Mouse (Mus musculus) intestine, embryonic 16.5 days (tissue): ENCODE measurements around the gene Calhm1. TPM values are rescaled to one million over a fixed set of nuclear protein-coding genes. Genes with fewer than 3 reads are reported as not detected.
A peak's percentile ranks its signal among the peaks of the same experiment; 100 is the strongest.

Experiments
- ATAC-seq: fragments of 200-750 bp; cut with Nextera tagmentation; 2 replicates; pipeline ENCODE4 v1.8.0; 2017; ENCODE audit warnings: moderate TSS enrichment, moderate library complexity
- H3K27ac ChIP-seq: fragments of 300-500 bp; sonication (generic); 2 replicates; pipeline ENCODE4 v1.5.1; 2014; ENCODE audit warnings: mild to moderate bottlenecking, low read length
- H3K27me3 ChIP-seq: fragments of 300-500 bp; sonication (generic); replicated peaks from 2 replicates; pipeline ENCODE4 v1.6.1; 2014; ENCODE audit warnings: low read length, control low read depth, mixed read lengths; ENCODE audit not compliant: control insufficient read depth, insufficient read depth
- H3K36me3 ChIP-seq: fragments of 300-500 bp; sonication (generic); 2 replicates; pipeline ENCODE4 v1.6.1; 2014; ENCODE audit warnings: low read length, control low read depth; ENCODE audit not compliant: control insufficient read depth, insufficient read depth
- H3K4me1 ChIP-seq: fragments of 300-500 bp; sonication (generic); 2 replicates; pipeline ENCODE4 v1.6.1; 2014; ENCODE audit warnings: low read length, control low read depth, mixed read lengths; ENCODE audit not compliant: control insufficient read depth, insufficient read depth
- H3K4me2 ChIP-seq: fragments of 300-500 bp; sonication (generic); 2 replicates; pipeline ENCODE4 v1.6.1; 2014; ENCODE audit warnings: low read depth, low read length, control low read depth
- H3K4me3 ChIP-seq: fragments of 300-500 bp; sonication (generic); 2 replicates; pipeline ENCODE4 v1.5.1; 2014; ENCODE audit warnings: mild to moderate bottlenecking, low read length
- H3K9ac ChIP-seq: fragments of 300-500 bp; sonication (generic); 2 replicates; pipeline ENCODE4 v1.6.1; 2014; ENCODE audit warnings: low read depth, low read length
- H3K9me3 ChIP-seq: fragments of 300-500 bp; sonication (generic); 2 replicates; pipeline ENCODE4 v1.6.1; 2016; ENCODE audit warnings: low read length, control low read depth; ENCODE audit not compliant: control insufficient read depth
- WGBS: fragments of 180-500 bp; shearing (Covaris S2); extraction: QIAGEN DNeasy Blood & Tissue Kit; methylation state at CpG from one replicate; pipeline ENCODE4 v1.1.7; 2014; 5-methylcytosine and 5-hydroxymethylcytosine counted together
- polyA plus RNA-seq: library from polyadenylated mRNA; unstranded; fragments of >200 nt; fragmentation: Nextera tagmentation; extraction: Ambion mirVana; gene quantifications from 2 replicates; pipeline ENCODE4 v1.2.1, GENCODE M21; 2015

Calhm1 gene
- polyA plus RNA-seq, 1 experiment from 2014 or later: not detected

GRCm38 (mm10) chr19:47178431-47179271 is 34.6 kb upstream of the Calhm1 start, which contains the start of gene Neurl1a:
Gene Neurl1a (plus strand): TSS chr19:47178820.
- under 1% methylated on average over 73 of the region's 98 CpGs for WGBS
- H3K4me3 ChIP-seq: peak within 1 kb of the TSS; percentile 72
- H3K9me3 ChIP-seq: no peaks in the 10 kb centered on the region; the same call in 1 of the 2 replicates
- peak within 1 kb of the TSS; percentile 78 for H3K9ac ChIP-seq
- ATAC-seq: peak; percentile 74
- peak within 1 kb of the TSS; percentile 98 for H3K4me2 ChIP-seq
- H3K27me3 ChIP-seq: peaks cover 7% of the 10 kb centered on the region
- peak within 1 kb of the TSS; percentile 28 for H3K27ac ChIP-seq
- H3K36me3 ChIP-seq: no peaks in the 10 kb centered on the region
- no peaks in the 10 kb centered on the region; the same call in 1 of the 2 replicates for H3K4me1 ChIP-seq

DNA sequence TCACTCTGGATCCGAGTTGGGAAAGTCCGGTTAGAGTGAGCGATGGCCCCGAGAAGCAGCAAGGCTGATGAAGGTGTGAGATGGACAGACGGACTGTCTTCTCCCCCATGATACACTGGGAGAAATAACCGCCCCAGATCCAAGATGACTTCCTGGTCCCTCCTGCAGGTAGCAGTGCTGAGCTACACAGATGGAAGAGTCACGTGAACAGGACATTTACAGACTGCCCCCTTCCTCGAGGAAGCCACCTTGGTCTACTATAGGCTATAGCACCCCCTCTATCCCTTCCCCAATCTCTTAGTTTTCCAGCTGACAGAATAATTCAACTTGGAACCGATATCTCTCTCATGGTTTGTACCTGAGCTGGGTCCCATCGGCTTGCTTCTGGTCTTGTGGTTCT is 33.9 kb upstream of the Calhm1 start:
- Histone ChIP-seq H3K27ac (no peak overlapping the region), H3K36me3 (no peaks in the 10 kb centered on the region), H3K4me1 (no peaks in the 10 kb centered on the region; the same call in 1 of the 2 replicates), H3K4me3 (peak overlapping the region; percentile 72), H3K9me3 (no peaks in the 10 kb centered on the region; the same call in 1 of the 2 replicates), H3K9ac (no peak overlapping the region), H3K27me3 (peaks cover 7% of the 10 kb centered on the region), H3K4me2 (peak overlapping the region; percentile 98)
- ATAC-seq: peak; percentile 47
- 22% methylated on average over 10 of the region's 10 CpGs for WGBS

DNA sequence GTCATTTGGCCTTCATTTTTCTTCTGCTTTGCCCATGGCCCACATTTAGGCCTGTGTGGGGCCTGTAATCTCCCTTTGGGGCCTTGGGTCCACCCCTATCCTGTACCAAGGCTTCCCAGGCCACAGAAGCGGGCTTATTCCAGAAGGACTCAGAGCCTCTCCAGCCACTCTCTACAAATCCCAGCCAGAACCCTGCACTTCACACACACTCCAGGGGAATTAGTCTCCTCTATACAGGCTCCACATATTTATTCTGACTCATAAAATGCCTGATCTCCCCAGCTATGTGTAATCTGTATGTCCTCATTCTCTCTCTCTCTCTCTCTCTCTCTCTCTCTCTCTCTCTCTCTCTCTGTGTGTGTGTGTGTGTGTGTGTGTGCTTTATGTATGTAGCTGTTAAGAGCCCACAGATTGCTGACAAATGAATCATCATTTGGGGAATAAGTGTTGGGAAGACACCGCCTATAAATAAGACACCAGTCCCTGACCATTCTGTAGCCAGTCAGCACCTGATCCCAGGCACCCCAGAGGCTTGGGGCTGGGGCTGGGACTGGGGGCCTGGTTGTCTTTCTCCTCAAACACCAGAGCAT is 33.0 kb upstream of the Calhm1 start:
- H3K4me1 ChIP-seq: no peaks in the 10 kb centered on the region; the same call in 1 of the 2 replicates
- H3K27me3 ChIP-seq: peaks cover 7% of the 10 kb centered on the region
- no peak overlapping the region for H3K4me2 ChIP-seq
- WGBS: 84% methylated on average over 2 of the region's 2 CpGs
- no peak overlapping the region for H3K27ac ChIP-seq
- ATAC-seq: no peak
- no peaks in the 10 kb centered on the region; the same call in 1 of the 2 replicates for H3K9me3 ChIP-seq
- H3K4me3 ChIP-seq: no peak overlapping the region
- H3K36me3 ChIP-seq: no peaks in the 10 kb centered on the region
- H3K9ac ChIP-seq: no peak overlapping the region

DNA sequence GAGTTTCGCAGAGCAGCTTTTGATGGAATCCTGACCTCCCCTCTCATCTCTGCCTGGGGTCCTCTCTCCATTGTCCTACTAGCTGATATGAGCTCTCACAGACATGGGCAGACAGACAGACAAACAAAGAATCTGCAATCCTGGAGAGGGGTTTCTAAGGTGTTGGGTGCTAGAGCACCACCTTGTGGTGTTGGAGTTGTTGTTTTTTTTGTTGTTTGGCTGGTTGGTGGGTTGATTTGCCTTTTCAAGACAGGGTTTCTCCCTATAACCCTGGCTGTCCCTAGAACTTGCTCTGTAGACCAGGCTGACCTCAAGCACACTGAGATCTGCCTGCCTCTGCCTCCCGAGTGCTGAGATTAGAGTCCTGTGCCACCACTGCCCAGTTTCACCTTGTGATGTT is 31.4 kb upstream of the Calhm1 start:
- H3K4me1 ChIP-seq: no peaks in the 10 kb centered on the region; the same call in 1 of the 2 replicates
- H3K36me3 ChIP-seq: no peaks in the 10 kb centered on the region
- no peak for ATAC-seq
- no peak overlapping the region for H3K27ac ChIP-seq
- no peak overlapping the region for H3K4me2 ChIP-seq
- peaks cover 7% of the 10 kb centered on the region for H3K27me3 ChIP-seq
- WGBS: 58% methylated on average over 2 of the region's 2 CpGs
- no peaks in the 10 kb centered on the region for H3K9me3 ChIP-seq
- H3K4me3 ChIP-seq: no peak overlapping the region
- H3K9ac ChIP-seq: no peak overlapping the region

DNA sequence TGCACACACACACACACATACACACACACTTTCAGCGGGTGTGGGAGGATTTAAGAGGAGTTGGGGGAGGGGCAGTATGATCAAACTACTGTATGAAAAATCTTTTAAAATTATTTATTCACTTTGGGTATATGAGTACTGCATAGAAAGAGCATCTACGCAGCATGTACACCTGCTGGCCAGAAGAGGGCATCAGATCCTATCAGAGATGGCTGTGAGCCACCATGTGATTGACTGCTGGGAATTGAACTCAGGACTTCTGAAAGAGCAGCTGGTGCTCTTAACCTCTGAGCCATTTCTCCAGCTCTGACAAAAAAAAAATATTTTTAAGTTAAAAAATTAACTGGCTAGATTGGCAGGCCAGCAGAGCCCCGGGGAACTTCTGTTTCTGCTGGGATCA is 30.5 kb upstream of the Calhm1 start:
- H3K9ac ChIP-seq: no peak overlapping the region
- no peaks in the 10 kb centered on the region for H3K9me3 ChIP-seq
- H3K27ac ChIP-seq: no peak overlapping the region
- H3K36me3 ChIP-seq: no peaks in the 10 kb centered on the region
- 55% methylated on average over 3 of the region's 3 CpGs for WGBS
- no peak for ATAC-seq
- no peaks in the 10 kb centered on the region; the same call in 1 of the 2 replicates for H3K4me1 ChIP-seq
- no peak overlapping the region for H3K4me3 ChIP-seq
- peaks cover 4% of the 10 kb centered on the region for H3K27me3 ChIP-seq
- no peak overlapping the region for H3K4me2 ChIP-seq

DNA sequence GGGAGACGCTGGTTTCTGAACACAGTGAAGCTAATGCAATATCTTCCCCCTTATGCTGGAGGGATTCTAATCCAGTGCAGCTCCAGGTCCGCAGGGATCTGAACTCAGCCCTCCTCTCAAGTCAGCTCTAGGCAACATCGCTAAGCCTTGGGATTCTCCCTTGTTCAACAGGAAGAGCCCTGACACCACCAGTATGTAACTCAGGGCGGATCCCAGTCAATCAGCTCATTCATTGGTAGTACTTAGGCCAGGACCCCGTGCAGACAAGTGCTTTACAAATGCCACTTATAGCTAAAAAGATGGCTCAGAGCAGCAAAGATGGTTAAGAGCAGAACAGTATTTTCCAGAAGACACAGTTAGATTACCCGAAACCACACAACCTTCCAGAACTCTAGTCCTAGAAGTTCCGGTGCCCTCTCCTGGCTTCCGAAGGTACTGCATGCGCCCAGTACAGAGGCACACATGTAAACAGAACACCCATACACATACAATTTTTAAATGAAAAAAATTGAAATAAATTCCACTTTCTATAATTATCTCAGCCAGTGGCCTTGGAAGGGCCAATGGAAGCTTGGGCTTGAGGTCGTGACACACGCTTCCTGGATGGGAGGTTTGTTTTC is 24.8 kb upstream of the Calhm1 start:
- H3K9me3 ChIP-seq: no peaks in the 10 kb centered on the region
- peak overlapping the region; percentile 13 for H3K4me3 ChIP-seq
- H3K9ac ChIP-seq: peak overlapping the region; percentile 35; the same call in 1 of the 2 replicates
- H3K36me3 ChIP-seq: no peaks in the 10 kb centered on the region
- 25% methylated on average over 11 of the region's 11 CpGs for WGBS
- peaks cover 7% of the 10 kb centered on the region; the same call in 1 of the 2 replicates for H3K4me1 ChIP-seq
- H3K27me3 ChIP-seq: no peaks in the 10 kb centered on the region
- H3K4me2 ChIP-seq: peak overlapping the region; percentile 41
- ATAC-seq: peak; percentile 59
- no peak overlapping the region for H3K27ac ChIP-seq

- no peaks in the 10 kb centered on the region for H3K36me3 ChIP-seq
- peak overlapping the region; percentile 13 for H3K4me3 ChIP-seq
- H3K4me1 ChIP-seq: peaks cover 7% of the 10 kb centered on the region; the same call in 1 of the 2 replicates
- ATAC-seq: peak; percentile 53; the same call in 1 of the 2 replicates
- peak overlapping the region; percentile 35 for H3K9ac ChIP-seq
- H3K4me2 ChIP-seq: peak overlapping the region; percentile 41
- H3K9me3 ChIP-seq: no peaks in the 10 kb centered on the region
- no peaks in the 10 kb centered on the region for H3K27me3 ChIP-seq
- H3K27ac ChIP-seq: no peak overlapping the region
- WGBS: 10% methylated on average over 13 of the region's 13 CpGs
Observed at GRCm38 (mm10) chr19:47168223-47168622, 24.2 kb upstream of the Calhm1 start.

- no peak overlapping the region for H3K4me3 ChIP-seq
Observed at GRCm38 (mm10) chr19:47167617-47168214, 23.7 kb upstream of the Calhm1 start.

DNA sequence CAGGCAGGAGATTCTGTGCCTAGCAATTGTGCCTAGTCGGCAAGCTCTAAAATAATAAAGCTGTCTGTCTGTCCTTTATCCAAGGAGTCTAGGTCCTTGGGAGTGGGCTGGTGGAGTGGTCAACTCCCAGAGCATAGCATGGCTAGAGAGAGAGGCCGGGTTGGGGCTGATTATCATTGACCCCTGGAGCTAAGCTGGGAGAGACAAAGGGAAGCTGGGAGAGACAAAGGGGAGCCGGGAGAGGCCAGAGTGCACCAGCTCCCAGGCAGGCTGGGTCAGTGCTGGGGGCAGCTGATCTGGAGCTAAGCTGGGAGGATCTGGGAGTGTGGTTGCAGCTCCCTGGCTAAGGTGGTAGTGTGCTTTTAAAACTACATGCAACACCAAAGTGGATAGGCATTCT is 22.7 kb upstream of the Calhm1 start:
- no peak overlapping the region for H3K27ac ChIP-seq
- peaks cover 7% of the 10 kb centered on the region; the same call in 1 of the 2 replicates for H3K4me1 ChIP-seq
- 28% methylated on average over 3 of the region's 3 CpGs for WGBS
- ATAC-seq: no peak
- no peaks in the 10 kb centered on the region for H3K9me3 ChIP-seq
- H3K4me2 ChIP-seq: no peak overlapping the region
- H3K4me3 ChIP-seq: no peak overlapping the region
- H3K36me3 ChIP-seq: no peaks in the 10 kb centered on the region
- H3K9ac ChIP-seq: no peak overlapping the region
- H3K27me3 ChIP-seq: no peaks in the 10 kb centered on the region

More at GRCm38 (mm10) chr19:47167617-47168214, 23.7 kb upstream of the Calhm1 start:
- no peak for ATAC-seq
- Histone ChIP-seq H3K36me3 (no peaks in the 10 kb centered on the region), H3K4me1 (peaks cover 7% of the 10 kb centered on the region; the same call in 1 of the 2 replicates), H3K9me3 (no peaks in the 10 kb centered on the region), H3K9ac (no peak overlapping the region), H3K4me2 (peak overlapping the region; percentile 41; the same call in 1 of the 2 replicates), H3K27ac (no peak overlapping the region), H3K27me3 (no peaks in the 10 kb centered on the region)
- 48% methylated on average over 7 of the region's 7 CpGs for WGBS
